Mouse (Mus musculus): Measurements from ENCODE around the gene Etfa.

The Etfa gene

GRCm38 (mm10) chr9:55512027-55512543 lies at the start of gene Etfa:
Etfa (minus strand) TSS chr9:55512243.
- peak; percentile 96 for DNase-seq (ENCODE audit: low read depth, low spot score)

DNA sequence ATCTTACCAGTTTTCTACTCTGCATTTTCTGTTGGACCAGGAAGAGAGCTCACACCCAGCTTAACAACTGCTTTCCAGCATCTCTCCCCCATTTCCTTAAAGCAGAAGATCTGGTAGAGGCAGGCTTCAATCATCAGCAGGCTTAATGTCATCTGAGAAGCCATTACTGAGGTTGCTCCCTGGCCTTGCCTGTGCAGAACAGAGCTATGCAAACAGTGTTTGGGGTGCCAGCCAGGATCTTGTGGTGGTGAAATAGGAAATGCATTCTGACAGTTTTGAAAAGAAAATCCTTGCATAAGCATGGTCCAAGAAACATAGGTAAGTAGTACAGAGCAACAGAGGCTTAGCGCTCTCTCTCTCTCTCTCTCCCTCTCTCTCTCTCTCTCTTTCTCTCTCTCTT lies 48.9 kb upstream of the Etfa start:
- no peak for DNase-seq (ENCODE audit: low read depth, low spot score)

DNA sequence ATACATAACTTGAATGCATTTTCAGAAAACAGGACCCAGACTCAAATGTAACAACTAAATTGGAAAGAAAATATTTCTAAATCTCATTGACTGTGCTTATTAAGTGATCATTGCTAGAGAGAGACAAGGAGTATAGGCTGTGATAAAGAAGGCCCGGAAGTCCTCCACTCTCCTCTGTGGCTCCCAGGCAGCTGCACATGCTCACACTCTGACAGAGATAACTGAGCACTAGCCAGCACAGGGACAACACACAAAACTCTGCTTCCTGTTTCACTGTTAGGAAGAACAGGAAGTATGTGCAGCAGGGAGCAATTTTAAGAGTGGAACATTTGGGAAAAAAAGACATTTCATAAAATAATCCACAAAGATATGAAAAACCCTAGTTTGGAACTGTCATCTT lies 42.9 kb upstream of the Etfa start:
- DNase-seq (ENCODE audit: low read depth, low spot score): no peak

- DNase-seq (ENCODE audit: low read depth, low spot score): no peak
Observed at GRCm38 (mm10) chr9:55549302-55549890, 37.4 kb upstream of the Etfa start.

GRCm38 (mm10) chr9:55548871-55549270 lies 36.8 kb upstream of the Etfa start:
- DNase-seq (ENCODE audit: low read depth, low spot score): no peak

DNA sequence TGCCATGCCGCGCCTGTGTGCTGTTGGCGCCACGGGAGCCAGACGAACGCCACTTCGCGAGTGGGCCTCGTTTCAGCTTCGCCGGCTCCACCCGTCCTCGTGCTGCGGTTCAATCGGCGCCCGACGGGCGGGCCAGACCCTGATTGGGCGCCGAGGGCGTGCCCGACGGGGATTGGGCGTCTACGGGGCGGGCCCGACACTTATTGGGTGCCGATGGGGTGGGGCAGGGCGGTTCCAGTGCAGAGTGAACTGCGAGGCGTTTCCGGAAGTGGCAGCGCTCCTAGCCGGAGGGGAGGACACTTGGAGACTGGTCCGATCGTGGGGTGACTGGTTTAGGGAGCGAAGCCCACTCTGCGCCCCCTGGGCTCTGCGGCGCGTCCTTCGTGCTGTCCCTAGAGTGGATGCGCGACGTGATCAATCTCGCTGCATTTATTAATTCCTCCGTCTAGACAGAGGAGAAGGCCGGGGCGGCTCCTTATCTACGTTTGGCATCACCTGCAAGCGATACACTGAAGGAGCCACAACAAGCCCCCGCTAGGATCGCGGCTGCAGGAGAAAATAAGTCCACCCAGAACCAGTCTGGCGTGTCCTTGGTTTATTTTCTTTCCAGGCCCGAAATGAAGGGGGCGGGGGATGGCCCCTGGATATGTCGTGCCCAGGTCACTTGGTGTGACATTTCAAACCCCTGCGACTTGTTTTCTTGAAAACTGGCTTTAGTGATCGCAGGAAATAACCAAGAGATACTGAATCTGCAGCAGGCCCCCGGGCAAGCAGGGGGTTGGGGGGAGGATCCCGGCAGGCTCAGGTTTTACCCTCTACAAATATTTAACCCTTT lies 34.4 kb upstream of the Etfa start:
- no peak for DNase-seq (ENCODE audit: low read depth, low spot score)

- no peak for DNase-seq (ENCODE audit: low read depth, low spot score)
Observed at GRCm38 (mm10) chr9:55545556-55546175, 33.6 kb upstream of the Etfa start.

DNA sequence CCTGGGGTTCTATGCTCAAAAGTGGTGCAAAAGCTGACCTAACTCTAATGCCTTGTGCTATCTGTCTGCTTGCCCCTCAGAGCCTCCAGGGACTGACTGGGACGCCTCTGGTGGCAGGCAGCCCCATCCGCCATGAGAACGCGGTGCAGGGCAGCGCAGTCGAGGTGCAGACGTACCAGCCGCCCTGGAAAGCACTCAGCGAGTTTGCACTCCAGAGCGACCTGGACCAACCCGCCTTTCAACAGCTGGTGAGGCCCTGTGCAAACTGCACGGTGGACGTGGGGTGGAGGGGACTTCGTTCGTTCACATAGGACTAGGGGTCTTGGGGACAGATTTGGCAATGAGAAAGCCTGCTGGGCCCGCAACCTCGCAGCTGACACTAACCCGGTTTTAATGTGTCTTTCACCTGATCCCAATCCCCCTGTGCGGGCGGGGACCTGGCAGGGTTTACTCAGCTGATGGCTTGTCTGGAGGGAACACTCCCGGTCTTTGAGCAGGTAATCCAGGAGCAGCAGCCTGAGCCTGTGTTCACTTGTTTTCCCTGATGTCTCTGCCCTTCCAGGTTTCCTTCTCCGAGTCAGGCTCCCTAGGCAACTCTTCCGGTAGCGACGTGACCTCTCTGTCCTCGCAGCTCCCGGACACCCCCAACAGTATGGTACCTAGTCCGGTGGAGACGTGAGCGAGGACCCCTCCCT lies 33.0 kb upstream of the Etfa start:
- no peak for DNase-seq (ENCODE audit: low read depth, low spot score)

- no peak for DNase-seq (ENCODE audit: low read depth, low spot score)
Observed at GRCm38 (mm10) chr9:55543703-55544401, 31.8 kb upstream of the Etfa start.

DNA sequence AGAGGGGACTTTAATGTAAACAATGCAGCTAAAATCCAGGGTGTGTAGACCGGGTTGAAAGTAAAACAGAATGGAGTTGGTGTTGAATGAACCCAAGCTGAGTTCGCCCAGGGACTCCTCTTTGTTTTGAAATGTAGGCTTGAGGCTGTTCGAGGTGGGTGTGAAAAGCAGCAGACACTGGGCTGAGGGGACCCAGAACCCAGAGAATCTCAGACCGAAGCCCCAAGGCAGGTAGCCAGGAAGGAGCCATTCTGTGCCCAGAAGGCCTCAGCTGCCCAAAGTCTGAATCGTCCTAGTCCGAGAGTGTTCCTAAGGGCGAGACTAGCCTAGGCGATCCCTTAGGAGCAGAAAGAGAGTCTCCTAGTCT lies 31.3 kb upstream of the Etfa start:
- no peak for DNase-seq (ENCODE audit: low read depth, low spot score)

DNA sequence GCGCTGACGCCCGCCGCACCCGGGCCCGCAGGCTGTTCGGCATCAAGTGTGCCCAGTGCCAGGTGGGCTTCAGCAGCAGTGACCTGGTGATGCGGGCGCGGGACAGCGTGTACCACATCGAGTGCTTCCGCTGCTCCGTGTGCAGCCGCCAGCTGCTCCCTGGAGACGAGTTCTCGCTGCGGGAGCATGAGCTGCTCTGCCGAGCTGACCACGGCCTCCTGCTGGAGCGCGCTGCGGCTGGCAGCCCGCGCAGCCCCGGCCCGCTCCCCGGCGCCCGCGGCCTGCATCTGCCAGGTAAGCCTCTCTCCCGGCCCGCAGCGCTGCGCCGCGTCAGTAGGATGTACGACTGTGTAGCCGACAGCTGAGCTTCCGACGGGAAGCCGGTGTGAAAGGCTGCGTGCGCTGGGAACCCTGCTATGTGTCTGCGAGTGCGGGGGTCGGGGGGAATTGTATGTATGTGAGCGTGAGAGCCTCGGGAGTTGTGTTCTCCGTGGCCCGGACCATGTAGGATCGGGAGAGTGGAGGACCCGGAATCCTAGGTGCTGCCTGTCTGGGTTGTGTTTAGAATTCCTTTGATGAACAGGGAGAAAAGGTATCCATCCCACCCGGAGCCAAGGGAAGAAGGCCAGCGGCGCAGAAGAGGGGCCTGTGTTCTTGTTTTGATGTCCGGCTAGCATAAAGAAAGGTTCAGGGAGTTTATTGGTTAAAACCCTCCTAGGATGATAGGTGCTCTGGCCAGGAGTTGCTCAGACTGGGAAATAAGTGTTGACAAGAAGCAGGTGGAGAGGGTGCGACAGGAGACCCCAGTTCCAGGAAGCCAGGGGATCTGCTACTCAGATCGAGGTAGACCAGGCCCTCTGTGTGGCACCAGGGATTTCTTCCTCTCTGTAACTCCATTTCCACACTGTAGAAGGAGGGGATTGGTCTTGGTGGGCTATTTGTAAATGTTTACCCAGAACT lies 30.6 kb upstream of the Etfa start:
- DNase-seq (ENCODE audit: low read depth, low spot score): no peak

DNA sequence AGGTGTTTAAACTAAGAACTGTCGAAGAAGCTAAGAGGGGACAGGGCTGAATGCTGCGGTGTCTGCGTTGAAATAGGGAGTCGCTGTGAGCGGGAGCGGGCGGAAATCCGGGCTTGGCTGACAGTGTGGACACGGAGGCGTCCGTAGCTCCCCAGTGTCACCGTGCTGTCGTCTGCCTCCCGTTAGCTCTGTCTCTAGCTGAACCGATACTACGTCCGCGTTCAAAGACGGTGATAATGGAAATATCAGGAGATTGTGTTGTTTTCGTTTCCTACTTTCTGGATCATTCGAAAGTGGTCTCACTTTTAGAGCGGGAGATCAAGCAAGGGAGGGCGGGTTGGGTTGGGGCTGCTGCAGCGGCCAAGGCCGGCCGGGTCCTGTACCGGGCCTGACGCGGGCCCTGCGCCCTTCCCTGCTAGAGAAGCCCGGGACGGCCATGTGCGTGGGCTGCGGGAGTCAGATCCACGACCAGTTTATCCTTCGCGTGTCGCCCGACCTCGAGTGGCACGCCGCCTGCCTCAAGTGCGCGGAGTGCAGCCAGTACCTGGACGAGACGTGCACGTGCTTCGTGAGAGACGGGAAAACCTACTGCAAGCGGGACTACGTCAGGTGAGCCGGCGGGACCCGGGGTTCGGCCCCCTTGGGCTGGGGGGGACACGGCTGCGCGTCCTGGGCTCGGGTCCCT lies 29.8 kb upstream of the Etfa start:
- no peak for DNase-seq (ENCODE audit: low read depth, low spot score)

- peak; percentile 83 for DNase-seq (ENCODE audit: low read depth, low spot score)
Observed at GRCm38 (mm10) chr9:55540888-55541287, 28.8 kb upstream of the Etfa start.

DNA sequence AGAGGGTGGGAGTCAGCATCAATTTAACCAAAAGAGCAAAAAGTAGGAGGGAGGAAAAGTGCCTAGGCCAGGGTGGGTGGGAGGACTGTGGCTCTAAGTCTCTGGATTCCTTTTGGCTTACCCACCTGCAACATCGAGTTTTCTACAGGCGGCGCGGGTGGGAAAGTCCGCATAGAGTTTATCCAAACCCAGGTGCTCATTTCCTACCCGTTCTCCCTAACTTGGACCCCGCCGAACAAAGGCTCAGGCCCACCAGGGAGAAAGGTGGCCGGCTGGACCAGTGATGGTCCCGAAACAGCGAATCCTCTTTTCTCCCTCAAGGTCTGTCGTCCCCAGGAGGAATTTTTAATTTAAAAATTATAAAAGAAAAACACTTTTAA lies 28.3 kb upstream of the Etfa start:
- no peak for DNase-seq (ENCODE audit: low read depth, low spot score)

- no peak for DNase-seq (ENCODE audit: low read depth, low spot score)
Observed at GRCm38 (mm10) chr9:55539661-55540390, 27.8 kb upstream of the Etfa start.

DNA sequence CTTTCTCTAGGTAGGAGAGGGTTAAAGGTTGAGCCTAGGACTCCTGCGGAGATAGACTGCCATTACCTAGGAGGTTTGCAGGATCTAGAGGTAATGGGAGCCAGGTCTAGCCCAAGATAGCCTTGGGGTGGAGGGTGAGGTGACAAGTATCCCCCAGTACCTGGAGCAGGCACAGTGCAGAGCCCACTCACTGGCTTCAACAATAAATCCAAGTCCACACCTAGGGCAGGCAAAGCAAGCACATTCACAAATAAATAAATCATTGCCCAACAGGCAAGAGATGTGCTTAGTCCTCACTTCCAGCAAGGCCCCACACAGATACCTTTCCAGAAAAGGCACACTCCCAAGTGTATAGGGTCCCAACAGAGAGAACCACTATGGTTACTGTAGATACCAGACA lies 27.0 kb upstream of the Etfa start:
- DNase-seq (ENCODE audit: low read depth, low spot score): no peak

GRCm38 (mm10) chr9:55538377-55538776 lies 26.3 kb upstream of the Etfa start, which contains the start of gene Isl2:
Isl2 (plus strand) TSS chr9:55538672.
- no peak for DNase-seq (ENCODE audit: low read depth, low spot score)

DNA sequence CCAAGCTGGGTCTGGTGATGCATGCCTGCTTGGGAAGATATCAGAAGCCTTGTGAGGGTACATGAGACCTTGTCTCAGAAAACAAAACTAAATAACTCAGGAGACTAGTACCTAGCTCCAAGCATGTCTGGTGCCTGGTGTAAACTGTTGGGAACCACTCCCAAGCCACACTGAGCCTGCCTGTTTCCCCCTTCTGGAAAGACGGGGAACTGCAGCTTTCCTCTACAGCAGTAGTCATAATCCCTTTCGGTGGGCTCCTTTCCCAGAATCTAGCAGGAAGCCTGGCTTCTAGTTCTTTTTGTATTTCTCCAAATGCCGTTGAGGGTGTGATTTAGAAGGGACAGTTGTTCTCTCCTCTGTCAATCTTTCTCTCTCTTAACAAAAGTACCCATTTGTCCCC lies 23.9 kb upstream of the Etfa start:
- no peak for DNase-seq (ENCODE audit: low read depth, low spot score)

GRCm38 (mm10) chr9:55525716-55526115 lies 13.7 kb upstream of the Etfa start:
- DNase-seq (ENCODE audit: low read depth, low spot score): no peak
